Mouse (Mus musculus) left cerebral cortex, postnatal 36 days (tissue): ENCODE measurements around the gene Scgb2b21. TPM values are rescaled to one million over a fixed set of nuclear protein-coding genes. Genes with fewer than 3 reads are reported as not detected.
"Not testable (repeated sequence)": the region's sequence is repeated elsewhere in the genome, so short reads cannot be mapped to it uniquely, and the experiment has no call there.

ENCODE experiments used
- DNase-seq, 2 experiments: peaks; one replicate each; pipeline ENCODE4 v3.0.0; 2021 to 2022; ENCODE audit warnings: low spot score in 2 of 2, mixed read lengths in 1 of 2
- intact Hi-C: fragments of 180-260 bp; cut with DNase I; formaldehyde crosslinking; loops from one replicate; pipeline ENCODE4 v1.15.1; 2025
- total RNA-seq, 2 experiments: library from RNA; stranded (reverse); gene quantifications; 2 replicates each; pipeline ENCODE4 v1.2.3; 2021

Scgb2b21 gene
- not detected for total RNA-seq

DNA sequence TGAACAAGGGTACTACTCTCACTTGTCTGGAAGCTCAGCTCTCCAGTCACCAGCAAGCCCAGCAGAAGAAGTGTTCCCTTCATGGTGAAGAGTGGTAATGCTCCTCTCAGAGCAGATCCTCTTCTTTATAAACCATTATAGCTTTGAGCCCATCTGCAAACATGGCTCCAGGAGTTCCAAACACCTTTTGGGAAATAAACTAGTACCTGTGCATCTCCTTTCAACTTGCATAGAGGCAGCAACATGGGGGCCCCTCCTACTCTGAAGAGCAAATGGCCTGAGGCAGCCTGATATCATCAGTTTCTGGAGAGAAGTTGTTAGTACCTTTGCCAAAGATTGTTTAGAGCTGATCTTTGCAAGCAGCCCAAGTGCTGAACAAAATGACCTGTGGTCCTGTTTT is at the start of gene Scgb2b21:
Gene Scgb2b21, minus strand, starts transcription at position 101 of the 400 bp plus-strand sequence.
- intact Hi-C loops = no loop called here

DNA sequence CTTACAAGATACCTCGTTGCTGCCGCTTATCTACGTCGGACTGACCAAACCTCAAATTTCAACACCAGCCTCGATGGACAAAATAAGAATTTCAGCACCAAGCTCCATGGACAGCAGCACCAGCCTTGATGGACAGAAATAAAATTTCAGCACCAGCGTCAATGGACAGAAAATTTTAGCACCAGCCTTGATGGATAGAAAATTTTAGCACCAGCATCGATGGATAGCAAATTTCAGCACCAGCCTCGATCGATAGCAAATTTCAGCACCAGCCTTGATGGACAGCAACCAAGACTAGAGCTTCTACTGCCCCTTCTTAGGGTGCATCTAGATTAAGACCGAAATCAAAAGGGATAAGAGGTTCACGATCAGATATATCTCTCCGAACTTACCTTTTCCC is 23.2 kb upstream of the Scgb2b21 start:
- intact Hi-C loops, DNase-seq: not testable (repeated sequence)

More for the DNA sequence above, at the start of gene Scgb2b21:
- no peak for DNase-seq

Other genes with a start within 250 kb of the Scgb2b21 start
- not detected for gene Scgb2b19, start 240.1 kb downstream of the Scgb2b21 start, total RNA-seq
- gene Scgb1b19, start 233.2 kb downstream of the Scgb2b21 start, total RNA-seq = not detected
- gene Scgb2b20, start 154.1 kb downstream of the Scgb2b21 start, total RNA-seq = not detected
- gene Scgb1b20, start 147.2 kb downstream of the Scgb2b21 start, total RNA-seq = not detected
- gene Scgb2b24, start 218.9 kb upstream of the Scgb2b21 start, total RNA-seq = not detected
- gene Scgb1b24, start 223.3 kb upstream of the Scgb2b21 start, total RNA-seq = not detected